Mouse (Mus musculus) thymus, adult 2 months (tissue): Measurements from ENCODE around the gene Thrsp.

Experiments used
- CTCF ChIP-seq: fragments of 200-500 bp; IDR thresholded peaks from 2 replicates; pipeline ENCODE4 v1.5.1; 2012; ENCODE audit warnings: mild to moderate bottlenecking, control low read depth, low read length, moderate library complexity, borderline replicate concordance; ENCODE audit not compliant: control insufficient read depth, poor library complexity, insufficient read depth; ENCODE audit errors: extremely low read depth
- POLR2A ChIP-seq: fragments of 200-500 bp; IDR thresholded peaks from 2 replicates; pipeline ENCODE4 v1.6.1; 2012; ENCODE audit warnings: mild to moderate bottlenecking, low read length, control low read depth, moderate library complexity; ENCODE audit not compliant: control insufficient read depth, poor library complexity, insufficient read depth; ENCODE audit errors: extremely low read depth

DNA sequence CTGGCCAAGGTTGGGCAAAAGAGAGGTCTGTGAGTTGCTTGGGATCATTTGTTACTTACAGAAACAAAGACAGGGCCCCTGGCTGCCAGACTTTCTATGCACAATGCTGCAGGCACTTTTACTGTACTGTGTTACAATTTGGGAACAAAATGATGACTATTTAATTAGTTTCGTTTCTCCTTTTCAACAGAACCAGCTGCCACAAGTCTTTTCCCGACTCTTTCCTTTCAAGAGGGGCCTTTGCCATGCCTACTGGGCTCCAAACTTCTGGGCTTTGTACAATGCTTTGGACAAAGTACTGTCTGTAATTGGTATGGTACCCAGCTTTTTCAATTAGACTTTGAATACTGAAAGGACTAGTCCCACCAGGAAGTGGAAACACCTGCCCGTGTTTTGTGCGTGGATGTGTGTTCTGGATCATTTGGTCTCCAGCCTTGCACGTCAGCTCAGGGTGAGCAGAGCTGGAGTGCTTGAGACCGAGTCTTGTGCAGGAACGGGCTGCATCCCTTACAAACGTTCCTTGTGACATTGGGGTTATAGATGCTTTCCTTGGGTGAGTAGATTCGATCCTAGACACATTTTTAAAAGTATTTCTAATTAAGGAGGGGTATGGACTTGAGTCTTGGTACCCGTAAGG is 33.9 kb downstream of the Thrsp start:
- TF ChIP-seq CTCF (no peak), POLR2A (no peak)
